ENCODE assay signal across 13 mouse cellular contexts in genomic region chr2:28362199-28362598, GRCm38 (mm10).
"Had no signal": no experiment of that assay in that cellular context is flagged by ENCODE, and none has a peak within 500 bp of the region (broad histone marks: within the 10 kb centered on the region; RNA-seq: fewer than 3 reads in every experiment).

No protein-coding gene starts in this region.

- H3K36me3 ChIP-seq: liver, embryonic 15.5 days; midbrain, embryonic 15.5 days had no signal

- H3K4me3 ChIP-seq: liver, embryonic 15.5 days; midbrain, embryonic 15.5 days had no signal

- H3K4me2 ChIP-seq: liver, embryonic 11.5 days; liver, embryonic 15.5 days; midbrain, embryonic 11.5 days; midbrain, embryonic 15.5 days had no signal

- ATAC-seq: hindbrain, embryonic 16.5 days; inflammation-experienced regulatory T-cells, adult 6 months; lung, postnatal 0 days; midbrain, embryonic 15.5 days had no signal

- H3K27ac ChIP-seq: kidney, postnatal 0 days; liver, embryonic 15.5 days; midbrain, embryonic 15.5 days had no signal

- H3K27me3 ChIP-seq: liver, embryonic 15.5 days; midbrain, embryonic 15.5 days had no signal

- H3K9me3 ChIP-seq: liver, embryonic 15.5 days; midbrain, embryonic 15.5 days had no signal

- H3K4me1 ChIP-seq: liver, embryonic 15.5 days had no signal

- DNase-seq: kidney, adult 9 months; kidney, postnatal 36 days; layer of hippocampus, postnatal 36 days; lung, adult 2 months; lung, postnatal 36 days had no signal

- H3K9ac ChIP-seq: liver, embryonic 15.5 days; midbrain, embryonic 15.5 days had no signal
